Mouse (Mus musculus) neural tube, embryonic 11.5 days (tissue): ENCODE measurements at regions not wholly inside any gene's neighbourhood (a gene's known extent, or its start where the extent isn't known, plus 50 kb on each side); places are given as distances from the start of the nearest gene placed in this dataset.
"Not testable (repeated sequence)": the region's sequence is repeated elsewhere in the genome, so short reads cannot be mapped to it uniquely, and the experiment has no call there.

ENCODE experiments used
- ATAC-seq: fragments of 200-750 bp; cut with Nextera tagmentation; 2 replicates; pipeline ENCODE4 v1.8.0; 2017; ENCODE audit warnings: moderate number of reproducible peaks, mild to moderate bottlenecking, moderate TSS enrichment, moderate library complexity; ENCODE audit not compliant: insufficient read depth, low FRiP score, low TSS enrichment
- DNase-seq: peaks from one replicate; pipeline ENCODE4 v3.0.0-alpha.2; 2015; ENCODE audit warnings: low spot score
- H3K27ac ChIP-seq: fragments of 300-500 bp; sonication (generic); 2 replicates; pipeline ENCODE4 v1.5.1; 2014; ENCODE audit warnings: low read depth, mild to moderate bottlenecking, low read length
- H3K27me3 ChIP-seq: fragments of 300-500 bp; sonication (generic); 2 replicates; pipeline ENCODE4 v1.6.1; 2014; ENCODE audit warnings: mild to moderate bottlenecking, low read length, mixed read lengths; ENCODE audit not compliant: control insufficient read depth, insufficient read depth
- H3K36me3 ChIP-seq: fragments of 300-500 bp; sonication (generic); 2 replicates; pipeline ENCODE4 v1.6.1; 2014; ENCODE audit warnings: mild to moderate bottlenecking, low read length, moderate library complexity, mixed read lengths; ENCODE audit not compliant: control insufficient read depth, insufficient read depth
- H3K4me1 ChIP-seq: fragments of 300-500 bp; sonication (generic); 2 replicates; pipeline ENCODE4 v1.6.1; 2014; ENCODE audit warnings: low read length, mixed read lengths; ENCODE audit not compliant: control insufficient read depth, insufficient read depth
- H3K4me2 ChIP-seq: fragments of 300-500 bp; sonication (generic); 2 replicates; pipeline ENCODE4 v1.6.1; 2014; ENCODE audit warnings: low read depth, mild to moderate bottlenecking, moderate library complexity
- H3K4me3 ChIP-seq: fragments of 300-500 bp; sonication (generic); 2 replicates; pipeline ENCODE4 v1.5.1; 2014; ENCODE audit warnings: low read depth, low read length
- H3K9ac ChIP-seq: fragments of 300-500 bp; sonication (generic); 2 replicates; pipeline ENCODE4 v1.6.1; 2014; ENCODE audit warnings: mild to moderate bottlenecking, low read length
- H3K9me3 ChIP-seq: fragments of 300-500 bp; sonication (generic); 2 replicates; pipeline ENCODE4 v1.6.1; 2016; ENCODE audit warnings: low read length; ENCODE audit not compliant: control insufficient read depth
- WGBS: fragments of 180-500 bp; shearing (Covaris S2); extraction: QIAGEN DNeasy Blood & Tissue Kit; methylation state at CpG from one replicate; pipeline ENCODE4 v1.1.7; 2014; 5-methylcytosine and 5-hydroxymethylcytosine counted together

GRCm38 (mm10) chr3:56962248-56963013 is 339.4 kb downstream of the Tm4sf1 start:
- Histone ChIP-seq H3K9ac (no peak overlapping the region), H3K4me3 (no peak overlapping the region), H3K4me1 (peaks cover under 1% of the 10 kb centered on the region; the same call in 1 of the 2 replicates), H3K36me3 (no peaks in the 10 kb centered on the region), H3K4me2 (no peak overlapping the region), H3K27me3 (no peaks in the 10 kb centered on the region), H3K9me3 (no peaks in the 10 kb centered on the region), H3K27ac (no peak overlapping the region)
- 43% methylated on average over 3 of the region's 3 CpGs for WGBS
- DNase-seq (peak; percentile 36), ATAC-seq (peak; percentile 83)

GRCm38 (mm10) chr3:56956978-56957377 is 344.8 kb downstream of the Tm4sf1 start:
- Histone ChIP-seq H3K27me3 (no peaks in the 10 kb centered on the region), H3K36me3 (no peaks in the 10 kb centered on the region), H3K4me2 (no peak overlapping the region), H3K4me3 (no peak overlapping the region), H3K27ac (no peak overlapping the region), H3K9ac (no peak overlapping the region), H3K4me1 (peaks cover 7% of the 10 kb centered on the region), H3K9me3 (no peaks in the 10 kb centered on the region)
- no peak for DNase-seq
- 92% methylated on average over 2 of the region's 2 CpGs for WGBS
- no peak for ATAC-seq

- H3K27ac ChIP-seq, result peak overlapping the region; percentile 21; the same call in 1 of the 2 replicates
- DNase-seq (no peak), ATAC-seq (peak; percentile 38)
- H3K9me3 ChIP-seq, result no peaks in the 10 kb centered on the region
- no peaks in the 10 kb centered on the region for H3K27me3 ChIP-seq
- no peaks in the 10 kb centered on the region for H3K36me3 ChIP-seq
- no peak overlapping the region for H3K4me2 ChIP-seq
- no peak overlapping the region for H3K9ac ChIP-seq
- no peak overlapping the region for H3K4me3 ChIP-seq
- peaks cover 7% of the 10 kb centered on the region for H3K4me1 ChIP-seq
- WGBS, result 36% methylated on average over 2 of the region's 2 CpGs
Measured at GRCm38 (mm10) chr3:56955799-56956121, 346.0 kb downstream of the Tm4sf1 start.

GRCm38 (mm10) chr3:56955098-56955798 is 346.5 kb downstream of the Tm4sf1 start:
- H3K27ac ChIP-seq, result peak overlapping the region; percentile 21; the same call in 1 of the 2 replicates
- WGBS, result 41% methylated on average over 7 of the region's 7 CpGs
- H3K4me3 ChIP-seq, result no peak overlapping the region
- H3K9ac ChIP-seq, result no peak overlapping the region
- H3K27me3 ChIP-seq, result no peaks in the 10 kb centered on the region
- peak; percentile 39 for DNase-seq
- H3K4me2 ChIP-seq, result no peak overlapping the region
- ATAC-seq, result peak; percentile 79
- H3K36me3 ChIP-seq, result no peaks in the 10 kb centered on the region
- H3K4me1 ChIP-seq, result peaks cover 7% of the 10 kb centered on the region
- H3K9me3 ChIP-seq, result no peaks in the 10 kb centered on the region

GRCm38 (mm10) chr3:56942557-56942956 is 359.2 kb downstream of the Tm4sf1 start:
- not testable (repeated sequence) for H3K27me3 ChIP-seq, H3K9me3 ChIP-seq, ATAC-seq, H3K4me2 ChIP-seq, H3K4me3 ChIP-seq, H3K27ac ChIP-seq, H3K4me1 ChIP-seq, H3K36me3 ChIP-seq, H3K9ac ChIP-seq, DNase-seq
- no CpG with 5 or more reads among the region's 1 CpGs for WGBS

GRCm38 (mm10) chr3:56928940-56929339 is 372.8 kb downstream of the Tm4sf1 start:
- not testable (repeated sequence) for H3K4me3 ChIP-seq, H3K27me3 ChIP-seq, ATAC-seq, H3K9ac ChIP-seq, H3K4me2 ChIP-seq, H3K27ac ChIP-seq, DNase-seq, H3K4me1 ChIP-seq, H3K36me3 ChIP-seq, H3K9me3 ChIP-seq
- WGBS, result 100% methylated on average over 1 of the region's 2 CpGs

GRCm38 (mm10) chr3:56898491-56898890 is 403.3 kb downstream of the Tm4sf1 start:
- Histone ChIP-seq H3K36me3 (no peaks in the 10 kb centered on the region), H3K4me1 (no peaks in the 10 kb centered on the region), H3K4me2 (no peak overlapping the region), H3K27me3 (no peaks in the 10 kb centered on the region), H3K27ac (no peak overlapping the region), H3K4me3 (no peak overlapping the region), H3K9ac (no peak overlapping the region), H3K9me3 (no peaks in the 10 kb centered on the region)
- ATAC-seq (no peak), DNase-seq (no peak)
- 90% methylated on average over 2 of the region's 2 CpGs for WGBS

GRCm38 (mm10) chr3:56877062-56877461 is 424.7 kb downstream of the Tm4sf1 start:
- Histone ChIP-seq H3K27ac (no peak overlapping the region), H3K4me2 (no peak overlapping the region), H3K9me3 (no peaks in the 10 kb centered on the region), H3K27me3 (no peaks in the 10 kb centered on the region), H3K36me3 (no peaks in the 10 kb centered on the region), H3K4me1 (no peaks in the 10 kb centered on the region), H3K4me3 (no peak overlapping the region), H3K9ac (no peak overlapping the region)
- DNase-seq (no peak), ATAC-seq (no peak)
- 89% methylated on average over 4 of the region's 4 CpGs for whole genome bisulfite sequencing

GRCm38 (mm10) chr3:56863591-56863990 is 438.2 kb downstream of the Tm4sf1 start:
- DNase-seq, result no peak
- Histone ChIP-seq H3K9me3 (no peaks in the 10 kb centered on the region), H3K9ac (no peak overlapping the region), H3K27me3 (no peaks in the 10 kb centered on the region), H3K36me3 (no peaks in the 10 kb centered on the region), H3K4me2 (no peak overlapping the region), H3K27ac (no peak overlapping the region), H3K4me1 (no peaks in the 10 kb centered on the region), H3K4me3 (no peak overlapping the region)
- ATAC-seq, result no peak
- WGBS, result 75% methylated on average over 1 of the region's 1 CpGs
